Mouse (Mus musculus) effector memory CD4-positive, alpha-beta T cell, adult 5 months (primary cell): ENCODE data around the gene Gins3. TPM values are rescaled to one million over a fixed set of nuclear protein-coding genes. Genes with fewer than 3 reads are reported as not detected.

Experiments used
- polyA plus RNA-seq: library from polyadenylated mRNA; unstranded; fragments of 100-300 nt; shearing (Covaris generic); gene quantifications from one replicate; pipeline ENCODE4 v1.2.1, GENCODE M21; 2017

The Gins3 gene
- polyA plus RNA-seq, result 4.8 TPM

GRCm38 (mm10) chr8:95633262-95634062 lies at the start of gene Gins3:
Gins3 (plus strand) TSS chr8:95633453.

GRCm38 (mm10) chr8:95676631-95677030 lies 43.4 kb downstream of the Gins3 start, which contains the start of gene Ndrg4:
Ndrg4 (plus strand) TSS chr8:95676980.

Other genes with a start within 250 kb of the Gins3 start
- gene Cfap20, start 198.6 kb upstream of the Gins3 start, polyA plus RNA-seq, result 45.7 TPM
- 39.7 TPM for gene Csnk2a2, start 143.4 kb upstream of the Gins3 start, polyA plus RNA-seq
- gene Ccdc113, start 99.4 kb upstream of the Gins3 start, polyA plus RNA-seq, result not detected
- gene Prss54, start 57.1 kb upstream of the Gins3 start, polyA plus RNA-seq, result not detected
- gene Ndrg4, start 43.5 kb downstream of the Gins3 start, polyA plus RNA-seq, result 1.5 TPM
- 73.9 TPM for gene Setd6, start 82.4 kb downstream of the Gins3 start, polyA plus RNA-seq
- 107 TPM for gene Cnot1, start 174.0 kb downstream of the Gins3 start, polyA plus RNA-seq
- 269 TPM for gene Sap18b, start 191.9 kb downstream of the Gins3 start, polyA plus RNA-seq
- gene Slc38a7, start 220.1 kb downstream of the Gins3 start, polyA plus RNA-seq, result 9.2 TPM